Mouse (Mus musculus) MEL (cell line): ENCODE results near the gene Hoxb4.

Source experiments
- CHD1 ChIP-seq: IDR thresholded peaks from 2 replicates; pipeline ENCODE4 v1.6.1; 2012; ENCODE audit warnings: low read depth, mild to moderate bottlenecking, inconsistent platforms, low read length, improper control_type of control experiment
- CHD2 ChIP-seq: IDR thresholded peaks from 2 replicates; pipeline ENCODE4 v1.6.1; 2011; ENCODE audit warnings: low read length, improper control_type of control experiment
- CTCF ChIP-seq, 3 experiments: IDR thresholded peaks in 2 of 3; conservative IDR thresholded peaks in 1 of 3; 2 replicates each; pipeline ENCODE4 v1.5.1; 2011 to 2012; ENCODE audit warnings: low read length in 3 of 3, low read depth in 2 of 3, mild to moderate bottlenecking in 2 of 3, improper control_type of control experiment in 1 of 3, inconsistent platforms in 1 of 3, mixed read lengths in 1 of 3, moderate library complexity in 1 of 3; ENCODE audit not compliant: control insufficient read depth in 1 of 3, insufficient read depth in 1 of 3, poor library complexity in 1 of 3, severe bottlenecking in 1 of 3
- ELF1 ChIP-seq: IDR thresholded peaks from 2 replicates; pipeline ENCODE4 v1.6.1; 2014; ENCODE audit warnings: low read depth, mild to moderate bottlenecking, inconsistent platforms, low read length, improper control_type of control experiment, moderate library complexity
- MAFK ChIP-seq: IDR thresholded peaks from 2 replicates; pipeline ENCODE4 v1.6.1; 2011; ENCODE audit warnings: low read depth, mild to moderate bottlenecking, low read length, improper control_type of control experiment, borderline replicate concordance
- MAX ChIP-seq: IDR thresholded peaks from 2 replicates; pipeline ENCODE4 v1.6.1; 2011; ENCODE audit warnings: low read length, improper control_type of control experiment
- POLR2A ChIP-seq, 2 experiments: IDR thresholded peaks; 2 replicates each; pipeline ENCODE4 v1.6.1; 2011 to 2012; ENCODE audit warnings: low read length in 2 of 2, mild to moderate bottlenecking in 2 of 2, control low read depth in 1 of 2, improper control_type of control experiment in 1 of 2, low read depth in 1 of 2, moderate library complexity in 1 of 2; ENCODE audit not compliant: control insufficient read depth in 1 of 2, insufficient read depth in 1 of 2, poor library complexity in 1 of 2
- TCF12 ChIP-seq: IDR thresholded peaks from 2 replicates; pipeline ENCODE4 v1.6.1; 2014; ENCODE audit warnings: low read depth, mild to moderate bottlenecking, inconsistent platforms, low read length, improper control_type of control experiment, moderate library complexity
- USF2 ChIP-seq, 2 experiments: IDR thresholded peaks; 2 replicates each; pipeline ENCODE4 v1.6.1; 2011 to 2012; ENCODE audit warnings: improper control_type of control experiment in 2 of 2, low read length in 2 of 2, borderline replicate concordance in 1 of 2, inconsistent platforms in 1 of 2, low read depth in 1 of 2, mild to moderate bottlenecking in 1 of 2; ENCODE audit not compliant: insufficient read depth in 1 of 2
- ZMIZ1 ChIP-seq: IDR thresholded peaks from 2 replicates; pipeline ENCODE4 v1.6.1; 2012; ENCODE audit warnings: low read depth, mild to moderate bottlenecking, inconsistent platforms, low read length, improper control_type of control experiment, moderate library complexity

- TF ChIP-seq CTCF (IDR thresholded peaks at IDR 0.05 in 2 of 3, conservative IDR thresholded peaks at IDR 0.05 in 1 of 3; ENCODE audit: control insufficient read depth in 1 of 3, insufficient read depth in 1 of 3, low read depth in 2 of 3, low read length in 3 of 3, poor library complexity in 1 of 3, severe bottlenecking in 1 of 3) (no peak), USF2 (IDR thresholded peaks at IDR 0.05; ENCODE audit: borderline replicate concordance in 1 of 2, insufficient read depth in 1 of 2, low read depth in 1 of 2, low read length in 2 of 2) (no peak), MAX (no peak), CHD1 (no peak), TCF12 (no peak), POLR2A (IDR thresholded peaks at IDR 0.05; ENCODE audit: control insufficient read depth in 1 of 2, insufficient read depth in 1 of 2, low read depth in 1 of 2, low read length in 2 of 2, poor library complexity in 1 of 2) (no peak), ELF1 (no peak), MAFK (no peak), ZMIZ1 (no peak), CHD2 (no peak)
These were observed 49.1 kb downstream of the Hoxb4 start for GRCm38 (mm10) chr11:96367141-96367540.
